Mouse (Mus musculus) CD8-positive naive resting alpha-beta T cell, adult 2 months (primary cell): ENCODE measurements around the gene Elane.

Experiments used
- DNase-seq, 2 experiments: peaks; one replicate each; pipeline ENCODE4 v3.0.0; 2022; ENCODE audit warnings: low read depth in 2 of 2, low spot score in 2 of 2

Gene Elane

GRCm38 (mm10) chr10:79886054-79886453 lies at the start of gene Elane:
TSS of gene Elane (plus strand) at chr10:79886247.
- no peak for DNase-seq

- DNase-seq, result no peak
These were observed 49.1 kb upstream of the Elane start for GRCm38 (mm10) chr10:79836918-79837317.

- no peak for DNase-seq
These were observed 47.9 kb upstream of the Elane start for GRCm38 (mm10) chr10:79838151-79838550.

DNA sequence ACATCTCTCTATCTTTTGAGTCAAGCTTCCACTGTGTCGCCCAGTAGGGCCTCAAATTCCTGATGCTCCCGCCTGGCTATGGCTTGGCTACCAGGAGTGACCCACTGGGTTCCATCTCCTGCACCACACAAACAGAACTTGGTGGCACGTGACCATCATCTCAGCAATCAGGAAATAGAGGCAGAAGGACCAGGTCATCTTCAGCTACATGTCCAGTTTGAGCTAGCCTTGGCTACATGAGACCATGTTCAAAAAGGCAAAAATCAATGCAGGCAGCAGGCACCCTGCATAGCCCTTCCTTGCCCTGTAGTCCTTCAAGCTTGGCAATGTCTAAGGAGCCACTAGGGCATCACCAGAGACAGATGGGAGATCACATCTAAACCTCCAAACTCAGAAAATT lies 46.0 kb upstream of the Elane start:
- DNase-seq, result no peak

GRCm38 (mm10) chr10:79840644-79841551 lies 45.1 kb upstream of the Elane start:
- no peak for DNase-seq

GRCm38 (mm10) chr10:79842322-79842721 lies 43.7 kb upstream of the Elane start:
- DNase-seq, result no peak

GRCm38 (mm10) chr10:79843476-79843875 lies 42.6 kb upstream of the Elane start:
- no peak for DNase-seq

DNA sequence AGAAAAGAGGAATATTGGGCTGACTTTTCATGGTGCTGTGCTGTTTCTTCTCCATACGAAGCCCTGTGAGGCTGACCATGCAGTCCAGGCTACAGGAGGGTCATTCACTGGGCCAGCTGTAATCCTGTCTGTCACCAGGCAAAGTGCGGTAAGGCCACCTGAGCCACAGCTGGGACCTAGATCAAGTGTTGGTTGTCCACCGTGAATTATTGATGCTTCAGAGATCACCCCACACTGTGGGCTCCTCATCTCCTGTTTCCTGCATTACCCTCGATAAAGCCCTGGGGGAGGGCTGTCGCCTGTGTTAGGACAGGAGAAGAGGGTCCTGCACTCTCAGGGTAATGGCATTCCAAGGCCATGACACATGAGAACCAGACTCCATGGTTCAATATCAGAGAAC lies 39.5 kb upstream of the Elane start:
- DNase-seq, result no peak

- DNase-seq, result no peak
These were observed 36.0 kb upstream of the Elane start for GRCm38 (mm10) chr10:79849941-79850628.

- no peak for DNase-seq
These were observed 34.4 kb upstream of the Elane start for GRCm38 (mm10) chr10:79851653-79852052.

DNA sequence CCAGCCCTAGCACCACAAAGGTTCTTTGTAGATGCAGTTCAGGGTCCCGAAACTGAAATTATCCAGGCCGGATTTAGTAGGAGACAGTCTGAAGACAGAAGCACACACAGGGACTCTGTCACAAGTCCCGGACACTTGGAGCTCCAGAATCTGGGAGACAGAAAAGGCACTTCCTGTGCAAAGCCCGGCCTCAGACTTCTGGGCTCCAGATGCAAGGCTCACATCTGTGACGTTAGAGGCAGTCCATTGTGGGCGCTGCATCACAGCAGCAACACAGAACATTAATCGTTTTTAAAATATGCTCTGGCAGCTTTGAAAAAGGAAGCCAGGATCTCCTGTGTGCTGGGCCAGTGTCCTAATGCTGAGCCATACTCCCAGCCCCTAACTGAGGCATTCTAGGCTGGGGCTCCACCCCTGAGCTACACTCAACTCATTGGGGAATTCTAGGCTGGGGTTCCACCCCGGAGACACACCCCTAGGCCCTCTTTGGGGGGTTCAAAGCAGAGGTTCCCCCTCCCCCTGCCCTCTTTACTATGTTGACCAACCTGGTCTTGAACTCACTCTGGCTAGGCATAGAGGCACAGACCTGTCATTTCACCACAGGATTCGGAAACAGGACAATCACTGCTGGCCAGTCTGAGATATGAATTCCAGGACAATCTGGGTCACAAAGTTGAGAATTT lies 33.8 kb upstream of the Elane start:
- DNase-seq, result no peak

DNA sequence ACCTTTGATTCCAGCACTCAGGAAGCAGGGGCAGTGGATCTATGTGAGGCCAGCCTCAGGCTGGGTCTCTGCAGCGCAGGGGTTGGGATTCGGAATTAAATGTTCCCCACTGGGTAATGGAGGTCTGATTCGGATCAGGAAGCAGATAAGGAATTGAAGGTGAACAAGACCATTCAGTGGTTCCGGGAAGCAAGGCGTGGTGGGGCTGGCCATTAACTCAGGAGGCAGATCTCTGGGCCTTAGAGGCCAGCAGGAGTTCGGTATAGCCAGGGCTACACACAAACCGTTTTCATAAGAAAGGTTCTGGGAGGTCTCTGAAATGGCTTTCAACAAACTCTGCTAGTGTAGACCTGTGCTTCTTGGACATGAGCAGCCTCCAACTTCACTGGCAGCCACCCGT lies 33.2 kb upstream of the Elane start:
- no peak for DNase-seq

- no peak for DNase-seq
These were observed 32.7 kb upstream of the Elane start for GRCm38 (mm10) chr10:79853392-79853791.

DNA sequence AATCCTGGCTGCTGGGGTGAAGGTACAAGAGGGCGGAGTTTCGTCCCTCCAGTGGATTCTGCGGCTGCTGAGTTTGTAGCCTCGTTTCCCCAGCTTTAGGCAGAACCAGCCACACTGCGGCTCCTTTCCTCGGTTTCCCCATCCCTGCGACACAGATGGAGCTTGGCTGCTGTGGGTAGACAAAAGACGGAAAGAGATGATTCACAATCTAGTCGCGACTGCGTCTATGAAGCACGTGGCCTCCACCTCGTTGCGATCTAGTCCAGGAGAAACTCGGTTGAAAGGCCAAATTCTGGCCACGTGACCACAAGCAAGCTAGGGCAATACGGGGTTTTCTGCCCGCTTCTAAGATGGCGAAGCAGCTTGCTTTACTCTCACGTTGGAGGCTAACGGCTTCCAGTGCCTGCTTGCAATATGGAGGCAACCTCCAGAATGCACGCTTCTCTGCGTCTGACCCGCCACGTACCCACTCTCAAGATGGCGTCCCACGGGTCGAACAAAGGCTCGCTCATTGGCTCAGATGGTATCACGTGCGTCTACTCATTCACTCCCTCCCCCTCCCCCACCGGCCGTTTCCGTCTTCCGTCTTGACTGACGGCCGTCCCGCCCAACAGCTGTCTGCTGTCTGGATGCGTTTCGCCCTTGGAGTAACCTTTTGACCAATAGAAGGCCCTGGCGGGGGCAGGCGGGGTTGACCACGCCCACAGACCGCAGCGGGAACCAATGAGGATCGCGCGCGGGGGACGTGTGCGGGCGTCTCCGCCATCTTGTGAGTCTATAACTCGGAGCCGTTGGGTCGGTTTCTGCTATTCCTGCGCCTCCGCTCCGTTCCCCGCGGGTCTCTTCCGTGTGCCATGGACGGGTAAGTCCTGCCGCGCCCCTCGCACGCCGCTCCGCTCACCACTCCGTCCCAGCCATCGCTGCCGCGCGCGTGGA lies 31.9 kb upstream of the Elane start, which contains the start of gene Ptbp1:
TSS of gene Ptbp1 (plus strand) at position 568 of the 936 bp plus-strand sequence.
- DNase-seq, result peak; percentile 98

GRCm38 (mm10) chr10:79854801-79855541 lies 31.1 kb upstream of the Elane start:
- DNase-seq, result peak; percentile 69 to 77

GRCm38 (mm10) chr10:79855558-79856184 lies 30.4 kb upstream of the Elane start:
- DNase-seq, result peak in 1 of 2 experiments; percentile 35

GRCm38 (mm10) chr10:79856280-79856679 lies 29.8 kb upstream of the Elane start:
- no peak for DNase-seq

GRCm38 (mm10) chr10:79856704-79857451 lies 29.2 kb upstream of the Elane start:
- no peak for DNase-seq

DNA sequence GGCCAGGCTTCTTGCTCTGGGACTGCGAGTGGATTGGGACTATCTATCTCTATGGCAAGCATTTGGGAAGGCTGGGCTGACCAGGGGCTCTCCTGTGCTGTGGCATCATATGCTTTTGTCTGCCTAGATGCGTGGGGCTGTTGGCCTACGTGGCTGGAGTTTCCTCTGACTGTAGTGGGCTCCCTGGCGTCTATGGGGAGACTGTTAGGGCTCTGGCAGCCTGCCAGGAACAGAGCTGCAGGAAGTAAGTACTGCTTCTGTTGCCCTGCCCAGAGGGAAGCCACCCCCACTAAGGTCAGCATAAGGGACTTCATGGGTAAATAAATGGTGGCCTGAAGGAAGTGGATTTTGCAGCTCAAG lies 28.6 kb upstream of the Elane start:
- peak; percentile 39 to 44 for DNase-seq
